Mouse (Mus musculus): ENCODE results near the gene Aldh1l1.

GRCm38 (mm10) chr6:90648391-90648790 is 162.2 kb downstream of the Aldh1l1 start:
- TF ChIP-seq CTCF (conservative IDR thresholded peaks at IDR 0.05 in 1 of 2, IDR thresholded peaks at IDR 0.05 in 1 of 2; ENCODE audit: low read depth in 2 of 2, low read length in 2 of 2) (no peak), POLR2A (IDR thresholded peaks at IDR 0.05; ENCODE audit: low read depth, low read length) (no peak), MAFK (IDR thresholded peaks at IDR 0.05; ENCODE audit: insufficient replicate concordance, low read length) (no peak), ZC3H11A (IDR thresholded peaks at IDR 0.05; ENCODE audit: low read depth, low read length) (no peak), USF1 (IDR thresholded peaks at IDR 0.05; ENCODE audit: low read depth, low read length) (no peak), TCF12 (IDR thresholded peaks at IDR 0.05; ENCODE audit: low read depth, low read length) (no peak), BHLHE40 (IDR thresholded peaks at IDR 0.05; ENCODE audit: low read depth, low read length) (no peak), CHD1 (IDR thresholded peaks at IDR 0.05; ENCODE audit: low read depth, low read length) (no peak), TBP (conservative IDR thresholded peaks at IDR 0.05; ENCODE audit: low read depth, low read length) (no peak), GABPA (IDR thresholded peaks at IDR 0.05; ENCODE audit: insufficient replicate concordance, low read depth, low read length) (no peak), POLR2AphosphoS2 (IDR thresholded peaks at IDR 0.05; ENCODE audit: low read depth, low read length) (no peak), MEF2A (IDR thresholded peaks at IDR 0.05; ENCODE audit: borderline replicate concordance, low read depth, low read length) (no peak)

Data from CH12.LX (cell line).